Mouse (Mus musculus): ENCODE data around the gene B230217C12Rik. TPM values are rescaled to one million over a fixed set of nuclear protein-coding genes. Genes with fewer than 3 reads are reported as not detected.
A peak's percentile ranks its signal among the peaks of the same experiment; 100 is the strongest.

B230217C12Rik gene
- polyA plus RNA-seq, 1 experiment, result 27.3 TPM

DNA sequence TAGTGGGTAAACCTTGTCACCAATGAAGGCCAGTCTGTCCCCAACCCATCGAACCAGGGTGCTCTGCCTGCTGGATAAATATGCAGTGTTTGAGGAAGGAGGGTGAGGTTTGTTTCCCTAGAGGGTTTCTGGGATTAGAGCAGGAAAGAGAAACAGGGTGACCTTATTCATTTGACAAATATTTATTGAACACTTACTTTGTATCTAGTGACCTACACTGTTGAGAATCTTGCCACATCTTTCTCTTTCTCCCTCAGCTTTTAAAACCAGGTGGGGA, 38.4 kb upstream of the B230217C12Rik start:
- no peak for DNase-seq (ENCODE audit: low read depth)
- TF ChIP-seq CTCF (IDR thresholded peaks at IDR 0.05; ENCODE audit: borderline replicate concordance, extremely low read depth, insufficient read depth, insufficient read length) (no peak), POLR2A (IDR thresholded peaks at IDR 0.05; ENCODE audit: borderline replicate concordance, extremely low read depth, insufficient read depth, insufficient read length, poor library complexity, severe bottlenecking) (no peak)

DNA sequence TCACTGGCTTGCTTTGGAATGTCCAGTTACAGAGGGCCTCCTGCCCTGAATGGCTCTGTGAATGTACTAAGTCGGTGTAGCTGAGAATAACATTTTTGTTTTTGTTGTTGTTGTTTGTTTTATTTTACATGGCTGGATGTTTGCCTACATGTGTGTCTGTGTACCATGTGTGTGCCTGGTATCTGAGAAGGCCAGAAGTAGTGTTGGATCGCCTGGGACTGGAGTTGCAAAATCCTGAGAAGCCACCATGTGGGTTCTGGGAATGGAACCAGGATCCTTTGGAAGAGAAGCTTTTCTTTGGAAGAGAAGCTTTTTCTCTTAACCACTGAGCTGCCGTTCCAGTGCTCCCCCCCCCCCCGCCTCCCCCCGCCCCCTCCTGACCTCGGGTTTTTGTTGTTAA, 38.1 kb upstream of the B230217C12Rik start:
- no peak for DNase-seq (ENCODE audit: low read depth)
- TF ChIP-seq POLR2A (IDR thresholded peaks at IDR 0.05; ENCODE audit: borderline replicate concordance, extremely low read depth, insufficient read depth, insufficient read length, poor library complexity, severe bottlenecking) (no peak), CTCF (IDR thresholded peaks at IDR 0.05; ENCODE audit: borderline replicate concordance, extremely low read depth, insufficient read depth, insufficient read length) (no peak)

DNA sequence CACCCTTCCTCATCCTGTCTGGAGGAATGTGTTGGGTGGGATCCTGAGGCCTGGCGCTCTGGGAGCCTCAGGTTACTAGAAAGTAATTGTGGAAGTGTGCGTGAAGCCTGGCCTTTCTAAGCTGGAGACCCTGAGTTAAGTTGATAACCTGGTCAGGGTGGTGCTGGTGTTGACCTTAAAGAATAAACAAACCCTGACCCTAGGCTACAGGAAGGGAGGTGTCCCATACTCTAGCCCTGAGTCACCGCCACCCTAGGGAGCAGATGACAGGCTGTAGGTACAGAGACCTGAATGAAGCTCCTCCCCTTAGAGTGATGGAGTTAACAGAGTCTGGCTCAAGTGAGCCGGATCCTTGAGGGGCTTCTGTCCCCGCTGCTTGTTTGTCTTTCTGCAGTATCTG, 36.7 kb upstream of the B230217C12Rik start:
- TF ChIP-seq CTCF (IDR thresholded peaks at IDR 0.05; ENCODE audit: borderline replicate concordance, extremely low read depth, insufficient read depth, insufficient read length) (no peak), POLR2A (IDR thresholded peaks at IDR 0.05; ENCODE audit: borderline replicate concordance, extremely low read depth, insufficient read depth, insufficient read length, poor library complexity, severe bottlenecking) (no peak)
- DNase-seq (ENCODE audit: low read depth), result no peak

DNA sequence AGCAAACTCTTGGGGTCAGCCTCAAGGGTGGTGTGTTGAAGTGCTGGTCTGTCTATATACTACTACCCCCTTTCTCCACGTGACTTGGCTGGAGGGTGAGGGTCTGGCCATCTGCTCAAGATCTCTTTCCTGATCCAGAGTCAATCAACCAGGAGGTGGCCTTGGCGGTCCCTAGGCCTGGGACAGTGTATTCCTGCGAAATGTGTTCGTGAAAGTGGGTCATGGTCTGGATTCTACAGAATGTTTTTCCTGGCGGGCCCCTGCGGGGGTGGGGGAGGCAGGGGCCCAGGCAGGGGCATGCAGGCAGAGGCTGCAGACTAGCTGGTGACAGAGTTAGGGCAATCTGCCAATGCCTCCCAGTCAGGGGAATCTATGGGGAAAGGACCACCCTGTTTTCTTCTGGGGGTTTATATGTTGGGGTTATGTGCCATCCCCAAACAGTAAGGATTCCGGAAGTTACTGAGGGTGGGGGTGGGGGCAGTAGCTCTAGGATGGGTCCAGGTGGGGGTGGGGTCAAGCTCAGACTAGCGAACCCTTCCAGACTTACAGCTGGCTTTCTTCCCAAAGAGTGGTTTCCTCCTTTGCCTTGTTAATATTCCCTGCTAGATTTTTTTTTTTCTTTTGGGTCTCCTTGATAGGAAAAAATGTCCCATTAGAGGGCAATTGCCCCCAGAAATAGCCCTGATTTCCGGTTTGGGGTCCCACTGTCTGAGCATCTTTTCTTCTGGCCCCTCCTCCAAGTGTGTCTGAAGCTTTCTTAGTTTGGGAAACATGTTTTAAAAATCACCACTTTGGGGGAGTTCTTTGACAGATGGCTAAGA, 35.5 kb upstream of the B230217C12Rik start:
- TF ChIP-seq POLR2A (IDR thresholded peaks at IDR 0.05; ENCODE audit: borderline replicate concordance, extremely low read depth, insufficient read depth, insufficient read length, poor library complexity, severe bottlenecking), result no peak
- peak; percentile 90 for DNase-seq (ENCODE audit: low read depth)

DNA sequence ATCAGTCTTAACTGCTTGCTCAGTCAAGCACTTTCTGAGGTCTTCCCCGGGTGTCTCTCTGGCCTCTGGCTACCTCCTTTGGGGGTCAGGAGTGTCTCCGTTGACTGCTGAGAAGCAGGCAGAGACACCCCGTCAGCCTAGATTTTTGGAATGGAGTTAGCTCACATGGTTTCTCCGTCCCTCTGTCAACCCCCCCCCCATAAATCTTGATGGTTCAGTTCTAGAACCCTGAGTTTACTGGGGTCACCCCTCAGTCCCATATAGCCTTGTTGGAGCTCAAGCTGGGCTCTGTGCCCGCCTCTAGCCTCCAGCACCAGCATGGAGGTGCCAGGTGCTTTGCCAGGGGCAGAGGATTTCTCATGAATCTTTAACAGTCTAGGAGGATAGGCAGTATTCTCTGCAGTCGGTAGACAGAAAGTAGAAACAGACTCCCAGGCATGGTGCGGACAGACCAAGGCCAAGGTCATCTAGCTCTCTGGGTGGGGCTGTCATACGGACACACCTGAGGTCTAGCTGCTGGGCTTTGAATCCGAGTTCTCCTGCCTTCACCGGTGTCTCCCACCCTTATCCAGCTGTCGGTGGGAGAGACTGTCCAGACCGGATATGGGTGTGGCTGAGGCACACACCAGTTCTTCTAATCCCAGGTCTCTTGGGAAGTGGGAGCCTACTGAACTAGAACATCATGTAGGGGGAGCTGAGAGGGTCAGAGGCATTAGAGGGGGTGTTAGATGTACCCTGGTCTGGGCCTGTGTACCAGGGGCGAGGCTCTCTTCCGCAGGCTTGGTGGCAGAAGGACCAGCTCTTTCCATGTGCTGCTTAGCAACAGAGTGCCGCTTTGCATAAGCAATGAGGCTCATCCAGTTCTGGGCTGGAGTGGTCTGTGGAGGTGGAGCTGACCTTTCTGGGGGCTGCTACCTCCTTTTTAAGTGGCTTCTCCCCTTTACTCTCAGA, 34.6 kb upstream of the B230217C12Rik start:
- peak; percentile 80 for DNase-seq (ENCODE audit: low read depth)
- TF ChIP-seq CTCF (IDR thresholded peaks at IDR 0.05; ENCODE audit: borderline replicate concordance, extremely low read depth, insufficient read depth, insufficient read length), result no peak

DNA sequence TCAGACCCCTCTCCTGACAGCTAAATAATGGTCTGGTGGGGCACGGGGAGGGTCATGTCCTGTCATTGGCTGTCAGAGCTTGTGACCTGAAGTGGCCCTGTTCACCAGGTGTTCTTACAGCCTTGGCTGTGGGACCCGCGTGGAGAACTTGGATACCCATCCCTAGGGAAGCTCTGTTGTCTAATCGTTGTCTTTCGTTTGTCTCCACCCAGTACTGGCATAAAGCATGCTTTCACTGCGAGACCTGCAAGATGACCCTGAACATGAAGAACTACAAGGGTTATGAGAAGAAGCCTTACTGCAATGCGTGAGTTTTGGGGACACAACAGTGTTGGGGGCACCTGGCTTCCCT, 34.0 kb upstream of the B230217C12Rik start:
- TF ChIP-seq CTCF (IDR thresholded peaks at IDR 0.05; ENCODE audit: borderline replicate concordance, extremely low read depth, insufficient read depth, insufficient read length) (no peak), POLR2A (IDR thresholded peaks at IDR 0.05; ENCODE audit: borderline replicate concordance, extremely low read depth, insufficient read depth, insufficient read length, poor library complexity, severe bottlenecking) (no peak)
- no peak for DNase-seq (ENCODE audit: low read depth)

DNA sequence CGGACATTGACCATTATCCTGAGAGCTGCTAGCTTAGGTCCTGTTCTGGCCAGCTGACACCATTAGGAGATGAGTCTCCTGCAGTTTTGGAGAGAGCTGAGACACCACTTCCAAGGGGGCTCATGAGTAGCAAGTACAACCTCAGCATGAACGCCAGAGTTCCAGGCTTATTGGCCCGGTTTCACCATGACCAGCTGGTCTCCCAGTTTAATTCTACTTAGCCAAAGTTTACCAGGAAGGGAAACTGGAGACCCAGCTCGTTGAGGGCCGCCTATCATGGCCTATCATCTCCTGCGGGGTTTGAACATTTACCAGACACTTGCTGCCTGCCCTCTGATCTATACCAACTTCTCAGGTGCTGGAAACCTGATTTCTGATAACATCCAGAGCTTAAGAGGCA, 33.0 kb upstream of the B230217C12Rik start:
- TF ChIP-seq POLR2A (IDR thresholded peaks at IDR 0.05; ENCODE audit: borderline replicate concordance, extremely low read depth, insufficient read depth, insufficient read length, poor library complexity, severe bottlenecking), result no peak
- no peak for TF ChIP-seq CTCF (IDR thresholded peaks at IDR 0.05; ENCODE audit: borderline replicate concordance, extremely low read depth, insufficient read depth, insufficient read length)
- no peak for DNase-seq (ENCODE audit: low read depth)

DNA sequence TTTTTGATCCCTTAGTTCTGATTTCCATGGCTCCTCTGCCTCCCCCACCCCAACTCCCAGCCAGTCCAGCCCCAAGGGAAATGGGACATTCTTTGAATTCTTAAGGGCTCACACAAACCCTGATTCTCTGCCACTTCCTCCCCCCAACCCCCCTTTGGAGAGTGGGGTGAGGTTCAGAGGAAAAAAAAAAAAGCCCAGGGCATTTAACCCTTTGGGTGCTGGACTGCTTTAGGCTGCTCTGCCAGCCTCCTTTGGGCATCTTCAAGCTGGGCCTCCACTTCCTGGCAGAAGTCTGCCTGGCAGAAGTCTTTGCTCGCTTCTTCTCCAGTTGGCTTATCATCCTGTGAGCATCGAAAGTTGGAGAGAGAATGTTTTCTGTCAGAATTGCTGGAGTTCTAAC, 32.5 kb upstream of the B230217C12Rik start:
- DNase-seq (ENCODE audit: low read depth), result peak; percentile 74
- TF ChIP-seq POLR2A (IDR thresholded peaks at IDR 0.05; ENCODE audit: borderline replicate concordance, extremely low read depth, insufficient read depth, insufficient read length, poor library complexity, severe bottlenecking), result no peak
- no peak for TF ChIP-seq CTCF (IDR thresholded peaks at IDR 0.05; ENCODE audit: borderline replicate concordance, extremely low read depth, insufficient read depth, insufficient read length)

DNA sequence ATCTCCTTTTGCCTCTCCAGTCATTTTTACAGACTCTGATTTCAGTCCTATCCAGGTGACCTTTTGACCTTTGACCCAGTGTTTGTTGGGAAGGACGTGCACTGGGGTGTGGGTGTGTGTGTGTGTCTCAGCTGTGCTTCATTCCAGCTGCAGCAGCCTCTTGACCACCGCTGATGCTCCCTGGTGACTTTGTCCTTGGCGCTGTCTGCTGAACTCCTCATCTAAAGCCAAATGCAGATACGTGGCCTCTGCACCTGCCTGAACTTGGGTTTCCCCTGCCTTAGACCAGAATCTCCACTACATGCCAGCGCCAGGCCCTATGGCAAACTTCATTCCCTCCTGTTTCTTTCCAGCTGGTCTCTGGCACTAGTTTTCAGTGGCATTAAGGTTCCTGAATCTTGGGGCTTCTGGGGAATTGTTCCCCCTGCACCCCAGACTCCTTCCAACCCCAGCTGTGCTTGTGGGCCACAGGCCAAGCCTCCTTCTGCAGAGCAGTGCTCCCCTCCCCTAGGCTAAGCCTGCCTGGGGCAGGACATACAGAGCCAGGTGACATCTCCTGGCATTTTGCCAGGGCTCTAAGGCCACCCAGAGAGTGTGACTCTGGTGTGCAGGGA, 31.9 kb upstream of the B230217C12Rik start:
- peak; percentile 58 for DNase-seq (ENCODE audit: low read depth)
- TF ChIP-seq POLR2A (IDR thresholded peaks at IDR 0.05; ENCODE audit: borderline replicate concordance, extremely low read depth, insufficient read depth, insufficient read length, poor library complexity, severe bottlenecking), result no peak

DNA sequence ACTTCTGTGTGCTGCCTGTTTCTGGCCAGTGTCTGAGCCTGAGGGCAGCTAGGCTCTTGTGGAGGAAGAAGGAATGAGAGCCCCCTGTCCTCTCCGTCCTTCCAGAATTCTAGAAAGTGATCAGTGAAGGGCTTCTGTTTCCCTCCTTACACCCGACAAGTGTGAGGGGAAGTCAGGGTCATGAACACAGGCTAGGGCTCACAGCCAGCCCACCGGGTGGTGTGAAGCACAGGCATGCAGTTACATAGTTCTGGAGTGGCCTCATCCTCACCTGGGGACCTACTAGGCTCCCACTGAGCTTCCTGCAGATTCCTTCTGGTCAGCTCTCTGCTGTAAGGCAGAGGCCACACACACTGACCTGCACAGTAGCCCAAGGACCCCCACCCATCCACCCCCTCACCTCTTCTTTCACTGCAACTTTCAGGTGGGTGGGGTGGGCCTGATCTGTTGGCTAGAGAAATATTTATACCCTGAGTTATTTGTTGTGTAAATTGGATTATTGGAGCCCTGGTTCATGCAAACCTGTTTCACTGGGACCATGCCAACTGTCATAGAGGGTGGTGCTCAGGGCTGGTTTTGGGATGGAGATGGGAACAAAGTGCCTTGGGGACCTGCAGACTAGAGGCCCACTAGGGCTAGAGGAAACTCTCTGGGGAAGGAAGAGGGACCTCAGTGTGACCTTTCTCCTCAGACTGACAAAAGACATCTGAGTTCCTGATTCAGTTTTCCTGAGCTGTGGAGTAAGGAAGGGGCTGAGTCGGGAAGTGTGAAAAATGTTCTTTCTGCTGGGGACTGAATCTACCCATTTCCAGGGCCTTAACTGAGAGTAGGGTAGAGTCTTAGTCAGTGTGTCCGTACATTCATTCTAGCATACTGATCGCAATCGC, 31.1 kb upstream of the B230217C12Rik start:
- no peak for TF ChIP-seq CTCF (IDR thresholded peaks at IDR 0.05; ENCODE audit: borderline replicate concordance, extremely low read depth, insufficient read depth, insufficient read length)
- no peak for TF ChIP-seq POLR2A (IDR thresholded peaks at IDR 0.05; ENCODE audit: borderline replicate concordance, extremely low read depth, insufficient read depth, insufficient read length, poor library complexity, severe bottlenecking)
- DNase-seq (ENCODE audit: low read depth), result no peak

DNA sequence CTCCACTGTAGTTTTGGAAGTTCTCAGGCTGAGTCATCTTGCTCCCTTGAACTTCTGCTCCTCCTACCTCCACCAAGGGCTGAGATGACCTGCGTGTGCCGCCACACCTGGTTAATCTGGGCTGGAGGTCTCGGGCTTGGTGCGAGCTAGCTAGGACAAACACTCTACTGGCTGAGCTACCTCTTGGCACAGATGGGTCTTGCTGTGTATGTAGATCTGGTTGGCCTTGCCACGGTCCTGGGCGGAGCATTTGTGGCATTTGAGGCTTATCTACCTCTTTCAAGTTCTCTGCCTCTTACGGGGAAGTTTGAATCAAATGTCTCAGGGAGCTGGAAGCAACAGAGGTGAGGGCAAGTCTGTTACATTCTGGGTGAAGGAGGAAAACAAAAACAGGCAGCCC, 30.2 kb upstream of the B230217C12Rik start:
- no peak for DNase-seq (ENCODE audit: low read depth)

More for the DNA sequence above, 30.2 kb upstream of the B230217C12Rik start:
- no peak for TF ChIP-seq POLR2A (IDR thresholded peaks at IDR 0.05; ENCODE audit: borderline replicate concordance, extremely low read depth, insufficient read depth, insufficient read length, poor library complexity, severe bottlenecking)
- TF ChIP-seq CTCF (IDR thresholded peaks at IDR 0.05; ENCODE audit: borderline replicate concordance, extremely low read depth, insufficient read depth, insufficient read length), result no peak
